Mouse (Mus musculus) left cerebral cortex, adult 2 months (tissue): ENCODE measurements around the gene Rab21. TPM values are rescaled to one million over a fixed set of nuclear protein-coding genes. Genes with fewer than 3 reads are reported as not detected.

Experiments used
- DNase-seq, 2 experiments: peaks; one replicate each; pipeline ENCODE4 v3.0.0; 2021 to 2022; ENCODE audit warnings: low spot score in 2 of 2, mixed read lengths in 1 of 2; ENCODE audit errors: extremely low spot score in 1 of 2
- H3K27ac ChIP-seq: fragments of 200-600 bp; 2 replicates; pipeline ENCODE4 v1.8.1; 2022
- H3K4me3 ChIP-seq: fragments of 200-600 bp; 2 replicates; pipeline ENCODE4 v1.8.1; 2022
- CTCF ChIP-seq: fragments of 200-600 bp; IDR thresholded peaks from 2 replicates; pipeline ENCODE4 v1.8.1; 2022; ENCODE audit warnings: antibody characterized with exemption, mild to moderate bottlenecking, moderate library complexity
- intact Hi-C: fragments of 180-260 bp; cut with DNase I; formaldehyde crosslinking; loops from one replicate; pipeline ENCODE4 v1.15.1; 2025
- total RNA-seq, 2 experiments: library from RNA; stranded (reverse); gene quantifications; 2 replicates each; pipeline ENCODE4 v1.2.3; 2021

Rab21 gene
- total RNA-seq, 2 experiments from 2014 or later, result 53.1 to 57.6 TPM

- intact Hi-C loops, result no loop called here
- Histone ChIP-seq H3K27ac (no peak overlapping the region), H3K4me3 (no peak overlapping the region)
- no peak for TF ChIP-seq CTCF
- no peak for DNase-seq
Measured at GRCm38 (mm10) chr10:115237931-115238330, 77.5 kb downstream of the Rab21 start.

Other genes with a start within 250 kb of the Rab21 start
- gene Tph2, start 130.6 kb downstream of the Rab21 start, total RNA-seq, result under 1 TPM; 0.72 to 0.79 TPM
- 10 to 100 TPM; 53.6 to 56.9 TPM for gene Tbc1d15, start 64.1 kb downstream of the Rab21 start, total RNA-seq
- 10 to 100 TPM; 38.3 to 40.2 TPM for gene Tmem19, start 46.9 kb upstream of the Rab21 start, total RNA-seq
- gene Thap2, start 68.8 kb upstream of the Rab21 start, total RNA-seq, result 10 to 100 TPM; 13.0 to 14.5 TPM
- 10 to 100 TPM; 54.6 to 61.2 TPM for gene Zfc3h1, start 69.4 kb upstream of the Rab21 start, total RNA-seq